Mouse (Mus musculus): ENCODE results near the gene Gm47791.
A peak's percentile ranks its signal among the peaks of the same experiment; 100 is the strongest.

The Gm47791 gene

GRCm38 (mm10) chr1:82724339-82725025 lies 46.6 kb downstream of the Gm47791 start, which contains the start of gene Mff:
Gene Mff (plus strand): TSS chr1:82724890.
- peak; percentile 96 for DNase-seq (ENCODE audit: low read depth)

Measured in NIH3T3 (cell line).